Mouse (Mus musculus): ENCODE data around the gene Elf2.

Elf2 gene

GRCm38 (mm10) chr3:51368011-51368410, 27.5 kb upstream of the Elf2 start:
- TF ChIP-seq GATA4 (IDR thresholded peaks at IDR 0.05; ENCODE audit: insufficient replicate concordance, low read length), result no peak

- TF ChIP-seq GATA4 (IDR thresholded peaks at IDR 0.05; ENCODE audit: insufficient replicate concordance, low read length), result no peak
Measured at GRCm38 (mm10) chr3:51366926-51367325, 26.5 kb upstream of the Elf2 start.

- TF ChIP-seq GATA4 (IDR thresholded peaks at IDR 0.05; ENCODE audit: insufficient replicate concordance, low read length), result no peak
Measured at GRCm38 (mm10) chr3:51365517-51365882, 25.0 kb upstream of the Elf2 start.

GRCm38 (mm10) chr3:51364703-51365516, 24.4 kb upstream of the Elf2 start:
- TF ChIP-seq GATA4 (IDR thresholded peaks at IDR 0.05; ENCODE audit: insufficient replicate concordance, low read length), result peak; percentile 62; the same call in 1 of the 2 replicates

- TF ChIP-seq GATA4 (IDR thresholded peaks at IDR 0.05; ENCODE audit: insufficient replicate concordance, low read length), result no peak
Measured at GRCm38 (mm10) chr3:51361066-51361465, 20.6 kb upstream of the Elf2 start.

GRCm38 (mm10) chr3:51359558-51360307, 19.3 kb upstream of the Elf2 start:
- no peak for TF ChIP-seq GATA4 (IDR thresholded peaks at IDR 0.05; ENCODE audit: insufficient replicate concordance, low read length)

- no peak for TF ChIP-seq GATA4 (IDR thresholded peaks at IDR 0.05; ENCODE audit: insufficient replicate concordance, low read length)
Measured at GRCm38 (mm10) chr3:51358660-51359557, 18.4 kb upstream of the Elf2 start.

- no peak for TF ChIP-seq GATA4 (IDR thresholded peaks at IDR 0.05; ENCODE audit: insufficient replicate concordance, low read length)
Measured at GRCm38 (mm10) chr3:51358181-51358580, 17.7 kb upstream of the Elf2 start.

GRCm38 (mm10) chr3:51357624-51358023, 17.2 kb upstream of the Elf2 start:
- no peak for TF ChIP-seq GATA4 (IDR thresholded peaks at IDR 0.05; ENCODE audit: insufficient replicate concordance, low read length)

GRCm38 (mm10) chr3:51357078-51357477, 16.6 kb upstream of the Elf2 start:
- TF ChIP-seq GATA4 (IDR thresholded peaks at IDR 0.05; ENCODE audit: insufficient replicate concordance, low read length), result no peak

- no peak for TF ChIP-seq GATA4 (IDR thresholded peaks at IDR 0.05; ENCODE audit: insufficient replicate concordance, low read length)
Measured at GRCm38 (mm10) chr3:51354034-51354427, 13.6 kb upstream of the Elf2 start.

GRCm38 (mm10) chr3:51353325-51354033, 13.0 kb upstream of the Elf2 start:
- no peak for TF ChIP-seq GATA4 (IDR thresholded peaks at IDR 0.05; ENCODE audit: insufficient replicate concordance, low read length)

- TF ChIP-seq GATA4 (IDR thresholded peaks at IDR 0.05; ENCODE audit: insufficient replicate concordance, low read length), result no peak
Measured at GRCm38 (mm10) chr3:51350806-51351205, 10.3 kb upstream of the Elf2 start.

- peak; percentile 79 for TF ChIP-seq GATA4 (IDR thresholded peaks at IDR 0.05; ENCODE audit: insufficient replicate concordance, low read length)
Measured at GRCm38 (mm10) chr3:51348646-51349238, 8.3 kb upstream of the Elf2 start.
